Mouse (Mus musculus) gastrocnemius, postnatal 14 days (tissue): Measurements from ENCODE around the gene Cntnap5a. TPM values are rescaled to one million over a fixed set of nuclear protein-coding genes. Genes with fewer than 3 reads are reported as not detected.
A peak's percentile ranks its signal among the peaks of the same experiment; 100 is the strongest.

Source experiments
- DNase-seq: peaks from one replicate; pipeline ENCODE4 v3.0.0; 2021; ENCODE audit warnings: mixed read lengths
- intact Hi-C: fragments of 180-260 bp; cut with DNase I; formaldehyde crosslinking; loops from one replicate; pipeline ENCODE4 v1.15.1; 2025; ENCODE audit warnings: low total_unique reads
- total RNA-seq, 2 experiments: library from RNA; stranded (reverse); gene quantifications; 2 replicates each; pipeline ENCODE4 v1.2.3; 2021

Gene Cntnap5a
- total RNA-seq, 2 experiments from 2014 or later, result 0.02 TPM; not detected in 1

- intact Hi-C loops, result no loop called here
Measured at GRCm38 (mm10) chr1:116313269-116313668, 628.7 kb downstream of the Cntnap5a start.

GRCm38 (mm10) chr1:116324505-116324904, 639.9 kb downstream of the Cntnap5a start:
- DNase-seq, result no peak
- intact Hi-C loops, result no loop called here

More at GRCm38 (mm10) chr1:116313269-116313668, 628.7 kb downstream of the Cntnap5a start:
- DNase-seq, result peak; percentile 10

DNA sequence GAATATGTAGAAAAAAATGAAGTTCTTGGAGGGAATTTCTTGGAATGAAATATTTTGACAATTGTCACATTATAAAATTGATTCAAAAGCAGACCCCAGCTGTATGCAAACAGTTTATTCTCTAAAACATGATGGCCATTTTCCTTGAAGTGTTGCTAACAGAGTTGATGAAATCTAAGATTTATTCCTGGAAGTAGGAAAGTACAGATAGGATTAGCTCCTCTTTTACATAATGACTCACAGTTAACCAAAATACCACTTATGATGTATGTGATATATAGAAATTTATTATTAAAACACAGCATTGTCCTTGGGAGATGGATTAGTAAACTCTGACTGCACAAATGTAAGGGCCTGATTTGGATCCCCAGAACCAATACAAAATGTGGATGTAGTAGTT, 669.1 kb downstream of the Cntnap5a start:
- intact Hi-C loops, result no loop called here
- no peak for DNase-seq

- no peak for DNase-seq
- intact Hi-C loops, result no loop called here
Measured at GRCm38 (mm10) chr1:116365606-116366005, 681.0 kb downstream of the Cntnap5a start.

DNA sequence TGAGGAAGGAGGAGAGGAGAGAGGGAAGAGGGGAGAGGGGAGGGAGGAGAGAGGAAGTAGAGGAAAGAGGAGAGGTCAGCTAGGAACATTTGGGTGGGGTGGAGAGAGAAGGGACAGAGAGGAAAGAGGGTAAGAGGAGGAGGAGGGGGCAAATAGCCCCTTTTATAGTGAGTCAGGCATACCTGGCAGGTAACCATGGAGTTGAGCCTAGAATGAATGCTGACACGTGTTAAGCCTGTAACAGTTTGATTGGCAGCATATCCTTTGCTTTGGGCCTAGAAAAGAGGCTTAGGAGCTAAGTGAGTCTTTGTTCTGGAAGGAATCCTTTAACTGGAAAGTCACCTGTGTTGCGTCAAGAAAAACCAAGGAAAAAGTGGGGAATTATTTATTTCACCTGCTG, 681.6 kb downstream of the Cntnap5a start:
- intact Hi-C loops, result no loop called here
- DNase-seq, result no peak

DNA sequence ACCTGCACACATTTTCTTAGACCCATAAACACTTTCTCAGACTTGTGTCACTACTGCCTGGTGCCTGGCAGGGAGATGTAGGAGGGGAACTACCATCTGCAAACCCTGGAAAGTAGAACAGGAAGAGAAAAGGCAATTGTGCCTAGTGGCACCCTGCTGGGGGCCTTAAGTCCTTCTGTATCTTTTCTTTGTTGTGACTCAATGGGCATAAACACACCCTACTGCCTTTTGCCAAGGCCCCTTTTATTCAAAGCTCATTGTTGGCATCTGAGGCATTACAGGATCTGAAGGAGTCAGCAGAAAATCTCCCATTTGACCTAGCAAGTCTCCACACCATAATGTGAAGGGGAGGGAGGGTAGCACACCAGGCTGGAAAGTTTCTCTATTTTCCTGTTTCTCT, 682.2 kb downstream of the Cntnap5a start:
- DNase-seq, result no peak
- intact Hi-C loops, result no loop called here

- intact Hi-C loops, result no loop called here
Measured at GRCm38 (mm10) chr1:116367572-116367971, 683.0 kb downstream of the Cntnap5a start.

DNA sequence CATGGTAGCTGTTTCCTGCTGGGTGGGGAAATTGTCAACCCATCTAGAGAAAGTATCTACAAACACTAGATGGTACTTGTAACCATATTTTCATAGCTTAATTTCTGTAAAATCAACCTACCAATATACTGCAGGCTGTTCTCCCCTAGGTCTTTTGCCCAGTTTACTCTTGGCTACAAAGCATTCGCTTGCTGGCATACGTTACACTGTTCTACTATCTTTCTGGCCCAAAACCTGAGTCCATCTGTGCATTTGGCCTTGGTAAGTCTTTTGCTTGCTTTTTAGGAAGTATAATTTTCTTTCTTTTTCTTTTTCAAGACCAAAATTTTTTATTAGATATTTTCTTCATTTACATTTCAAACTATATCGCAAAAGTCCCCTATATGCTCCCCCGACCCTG, 686.3 kb downstream of the Cntnap5a start:
- intact Hi-C loops, result no loop called here
- no peak for DNase-seq

More at GRCm38 (mm10) chr1:116367572-116367971, 683.0 kb downstream of the Cntnap5a start:
- DNase-seq, result no peak

- intact Hi-C loops, result no loop called here
- no peak for DNase-seq
Measured at GRCm38 (mm10) chr1:116373551-116373950, 689.0 kb downstream of the Cntnap5a start.

GRCm38 (mm10) chr1:116392390-116392789, 707.8 kb downstream of the Cntnap5a start:
- no peak for DNase-seq
- intact Hi-C loops, result no loop called here

- DNase-seq, result no peak
Measured at GRCm38 (mm10) chr1:116401996-116402656, 717.6 kb downstream of the Cntnap5a start.

GRCm38 (mm10) chr1:116409836-116410235, 725.3 kb downstream of the Cntnap5a start:
- intact Hi-C loops, result no loop called here
- DNase-seq, result no peak

More at GRCm38 (mm10) chr1:116401996-116402656, 717.6 kb downstream of the Cntnap5a start:
- intact Hi-C loops, result no loop called here

DNA sequence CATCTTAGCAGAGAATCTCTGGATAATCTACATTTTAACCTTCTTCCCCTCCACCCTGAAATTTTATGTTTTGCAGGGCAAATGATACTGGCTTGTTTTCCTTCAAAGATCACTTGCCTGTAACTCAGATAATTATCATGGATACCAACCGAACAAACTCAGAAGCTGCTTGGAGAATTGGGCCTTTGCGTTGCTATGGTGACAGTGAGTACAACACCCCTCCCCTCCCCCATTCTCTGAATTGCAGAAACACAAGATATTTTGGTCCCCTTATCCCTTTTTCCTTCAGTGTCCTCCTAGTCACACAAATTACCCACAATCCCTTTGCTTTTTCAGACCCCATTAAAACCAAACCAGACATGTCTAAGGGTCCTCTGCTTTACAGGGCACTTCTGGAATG, 743.8 kb downstream of the Cntnap5a start:
- intact Hi-C loops, result no loop called here
- DNase-seq, result no peak

GRCm38 (mm10) chr1:116455115-116455717, 770.7 kb downstream of the Cntnap5a start:
- intact Hi-C loops, result no loop called here
- DNase-seq, result no peak

DNA sequence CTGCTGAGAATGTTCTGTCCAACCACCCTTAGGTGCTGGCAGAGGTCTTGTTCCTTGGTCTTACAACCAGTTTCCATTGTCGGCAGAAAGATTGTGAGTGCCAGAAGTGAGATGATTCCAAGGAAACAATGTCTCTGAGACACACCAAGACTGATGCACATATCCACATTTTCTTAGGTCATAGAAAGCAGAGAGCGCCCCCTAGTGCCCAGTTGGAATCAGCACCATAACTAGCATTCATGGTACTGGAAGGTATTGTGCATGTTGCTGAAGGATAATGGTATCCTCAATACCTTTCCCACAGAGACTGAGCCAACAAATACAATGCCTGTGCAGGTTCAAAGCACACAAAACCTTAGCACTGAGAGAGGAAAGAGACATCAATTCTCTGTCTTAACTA, 793.1 kb downstream of the Cntnap5a start:
- intact Hi-C loops, result no loop called here
- DNase-seq, result peak; percentile 37

- intact Hi-C loops, result no loop called here
- no peak for DNase-seq
Measured at GRCm38 (mm10) chr1:116488780-116489569, 804.4 kb downstream of the Cntnap5a start.

- intact Hi-C loops, result no loop called here
- DNase-seq, result no peak
Measured at GRCm38 (mm10) chr1:116577969-116578666, 893.6 kb downstream of the Cntnap5a start.

DNA sequence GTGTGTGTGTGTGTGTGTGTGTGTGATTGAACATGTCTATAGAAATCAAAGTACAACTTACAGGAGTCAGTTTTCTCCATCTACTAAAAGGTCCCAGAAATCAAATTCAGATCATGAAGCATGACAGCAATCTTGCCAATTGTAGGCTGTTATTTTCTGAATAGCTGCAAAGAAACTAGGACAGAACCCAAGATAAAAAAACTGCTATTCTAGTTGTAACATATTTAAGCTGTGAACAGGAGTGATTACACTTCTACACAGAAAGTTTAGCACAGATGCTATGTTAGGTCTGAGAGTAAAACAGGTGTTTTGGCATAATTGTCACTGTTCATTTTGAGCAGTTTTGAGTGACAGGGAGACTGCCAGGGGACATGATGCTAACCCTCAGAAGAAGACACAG, 931.7 kb downstream of the Cntnap5a start:
- DNase-seq, result no peak

More for the DNA sequence above, 931.7 kb downstream of the Cntnap5a start:
- intact Hi-C loops, result no loop called here
